Mouse (Mus musculus) E14TG2a.4 (cell line): ENCODE measurements around the gene Tnni2.

Experiments used
- CTCF ChIP-seq: conservative IDR thresholded peaks from 2 replicates; pipeline ENCODE4 v1.5.1; 2014; ENCODE audit warnings: low read length
- NANOG ChIP-seq: IDR thresholded peaks from 2 replicates; pipeline ENCODE4 v1.6.1; 2014; ENCODE audit warnings: borderline replicate concordance, low read length, mixed read lengths

DNA sequence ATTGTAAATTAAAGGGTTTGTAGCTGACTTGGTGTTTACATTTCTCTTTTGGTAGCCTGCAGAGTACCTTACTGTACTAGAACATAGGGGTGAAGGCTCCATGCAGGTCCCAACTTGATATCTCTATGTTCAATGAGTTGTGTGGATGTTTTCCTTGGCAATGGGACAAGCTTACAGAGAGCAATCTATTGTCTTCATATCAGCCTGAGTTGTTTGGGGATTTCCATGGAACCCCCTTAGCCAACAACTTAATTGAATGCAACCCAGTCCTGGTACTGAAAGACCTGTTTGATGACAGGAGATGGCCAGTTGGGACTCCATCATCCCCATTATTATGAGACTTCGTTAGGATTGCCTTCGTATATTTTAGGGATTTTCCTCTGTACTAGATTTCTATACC, 23.6 kb upstream of the Tnni2 start:
- no peak for TF ChIP-seq CTCF
- no peak for TF ChIP-seq NANOG
